Mouse (Mus musculus) limb, embryonic 15.5 days (tissue): ENCODE results near the gene Alkbh1. TPM values are rescaled to one million over a fixed set of nuclear protein-coding genes. Genes with fewer than 3 reads are reported as not detected.
"Not testable (repeated sequence)": the region's sequence is repeated elsewhere in the genome, so short reads cannot be mapped to it uniquely, and the experiment has no call there.

Experiments
- ATAC-seq: fragments of 200-750 bp; cut with Nextera tagmentation; 2 replicates; pipeline ENCODE4 v1.8.0; 2017; ENCODE audit warnings: low read depth, moderate TSS enrichment; ENCODE audit not compliant: insufficient number of reproducible peaks, low FRiP score, low TSS enrichment
- H3K27ac ChIP-seq: fragments of 300-500 bp; sonication (generic); 2 replicates; pipeline ENCODE4 v1.5.1; 2015; ENCODE audit warnings: moderate library complexity, mild to moderate bottlenecking, inconsistent platforms
- H3K27me3 ChIP-seq: fragments of 300-500 bp; sonication (generic); 2 replicates; pipeline ENCODE4 v1.6.1; 2015; ENCODE audit warnings: inconsistent platforms
- H3K36me3 ChIP-seq: fragments of 300-500 bp; sonication (generic); 2 replicates; pipeline ENCODE4 v1.6.1; 2015; ENCODE audit warnings: inconsistent platforms
- H3K4me1 ChIP-seq: fragments of 300-500 bp; sonication (generic); 2 replicates; pipeline ENCODE4 v1.6.1; 2015; ENCODE audit warnings: inconsistent platforms
- H3K4me2 ChIP-seq: fragments of 300-500 bp; sonication (generic); 2 replicates; pipeline ENCODE4 v1.6.1; 2015; ENCODE audit warnings: mild to moderate bottlenecking, inconsistent platforms
- H3K4me3 ChIP-seq: fragments of 300-500 bp; sonication (generic); 2 replicates; pipeline ENCODE4 v1.5.1; 2015; ENCODE audit warnings: mild to moderate bottlenecking, inconsistent platforms
- H3K9ac ChIP-seq: fragments of 300-500 bp; sonication (generic); 2 replicates; pipeline ENCODE4 v1.6.1; 2015; ENCODE audit warnings: inconsistent platforms
- H3K9me3 ChIP-seq: fragments of 300-500 bp; sonication (generic); 2 replicates; pipeline ENCODE4 v1.6.1; 2016; ENCODE audit warnings: inconsistent platforms
- WGBS: fragments of 180-500 bp; shearing (Covaris S2); methylation state at CpG from one replicate; pipeline ENCODE4 v1.1.7; 2015; 5-methylcytosine and 5-hydroxymethylcytosine counted together
- polyA plus RNA-seq: library from polyadenylated mRNA; unstranded; fragments of >200 nt; fragmentation: Nextera tagmentation; extraction: Ambion mirVana; gene quantifications from 2 replicates; pipeline ENCODE4 v1.2.1, GENCODE M21; 2015

Alkbh1 gene
- 53.2 and 66.1 TPM in 2 replicates for polyA plus RNA-seq

DNA sequence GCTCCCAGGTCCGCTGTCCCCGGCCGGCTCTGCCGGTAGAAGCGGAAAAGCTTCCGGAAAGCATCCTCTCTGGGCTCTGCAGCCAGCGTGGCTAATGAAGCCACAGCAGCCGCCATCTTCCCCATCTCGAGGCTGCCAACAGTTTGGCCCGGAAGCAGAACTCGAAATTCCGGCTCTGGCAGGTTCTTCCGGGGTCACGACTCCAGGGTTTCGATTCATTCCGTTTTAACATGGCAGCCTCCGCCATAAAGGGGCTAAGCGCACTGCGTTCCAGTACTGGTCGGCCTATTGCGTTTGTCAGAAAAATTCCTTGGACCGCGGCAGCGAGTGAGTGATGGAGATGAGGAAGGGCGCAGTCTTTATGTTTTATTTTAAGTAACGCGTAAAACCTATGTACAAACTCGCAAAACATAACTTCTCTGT is at the start of gene Alkbh1, which contains the start of gene Slirp:
Gene Alkbh1 (minus strand): TSS at position 318 of the 423 bp plus-strand sequence.
Gene Slirp (plus strand): TSS at position 197 of the 423 bp plus-strand sequence.
- H3K27me3 ChIP-seq, result no peaks in the 10 kb centered on the region
- no peaks in the 10 kb centered on the region for H3K9me3 ChIP-seq
- H3K4me2 ChIP-seq, result peak within 1 kb of the TSS; percentile 64
- H3K4me1 ChIP-seq, result peaks cover 22% of the 10 kb centered on the region; the same call in 1 of the 2 replicates
- H3K4me3 ChIP-seq, result peak within 1 kb of the TSS; percentile 96
- peaks cover 41% of the 10 kb centered on the region for H3K36me3 ChIP-seq
- WGBS, result under 1% methylated on average over 28 of the region's 28 CpGs
- peak within 1 kb of the TSS; percentile 90 for H3K27ac ChIP-seq
- H3K9ac ChIP-seq, result peak within 1 kb of the TSS; percentile 82
- peak; percentile 90 for ATAC-seq

- not testable (repeated sequence) for ATAC-seq, H3K27me3 ChIP-seq, H3K27ac ChIP-seq, H3K9me3 ChIP-seq, H3K4me2 ChIP-seq, H3K4me1 ChIP-seq, H3K36me3 ChIP-seq, H3K4me3 ChIP-seq, H3K9ac ChIP-seq
- 61% methylated on average over 2 of the region's 2 CpGs for WGBS
Measured at GRCm38 (mm10) chr12:87488683-87489082, 44.9 kb upstream of the Alkbh1 start.

- H3K27ac ChIP-seq, H3K36me3 ChIP-seq, H3K4me2 ChIP-seq, H3K27me3 ChIP-seq, H3K4me3 ChIP-seq, H3K9me3 ChIP-seq, H3K4me1 ChIP-seq, H3K9ac ChIP-seq: not testable (repeated sequence)
- 87% methylated on average over 5 of the region's 5 CpGs for WGBS
- peak; percentile 61; the same call in 1 of the 2 replicates for ATAC-seq
Measured at GRCm38 (mm10) chr12:87482482-87482881, 38.7 kb upstream of the Alkbh1 start.

- no peaks in the 10 kb centered on the region for H3K9me3 ChIP-seq
- H3K27ac ChIP-seq, result no peak overlapping the region
- no peak for ATAC-seq
- no peaks in the 10 kb centered on the region for H3K36me3 ChIP-seq
- H3K27me3 ChIP-seq, result no peaks in the 10 kb centered on the region
- WGBS, result 74% methylated on average over 3 of the region's 3 CpGs
- H3K4me3 ChIP-seq, result no peak overlapping the region
- no peak overlapping the region for H3K4me2 ChIP-seq
- peaks cover 11% of the 10 kb centered on the region for H3K4me1 ChIP-seq
- no peak overlapping the region for H3K9ac ChIP-seq
Measured at GRCm38 (mm10) chr12:87474756-87475155, 30.9 kb upstream of the Alkbh1 start.

GRCm38 (mm10) chr12:87471964-87472786 is 28.4 kb upstream of the Alkbh1 start, which contains the start of gene Snw1:
Snw1 (minus strand) TSS chr12:87472274.
- 3% methylated on average over 45 of the region's 45 CpGs for WGBS
- Histone ChIP-seq H3K27me3 (no peaks in the 10 kb centered on the region), H3K4me3 (peak within 1 kb of the TSS; percentile 79), H3K36me3 (peaks cover 13% of the 10 kb centered on the region), H3K4me1 (peaks cover 11% of the 10 kb centered on the region), H3K27ac (peak within 1 kb of the TSS; percentile 93), H3K4me2 (peak within 1 kb of the TSS; percentile 47), H3K9ac (peak within 1 kb of the TSS; percentile 87), H3K9me3 (no peaks in the 10 kb centered on the region)
- peak; percentile 91 for ATAC-seq

GRCm38 (mm10) chr12:87471421-87471963 is 27.7 kb upstream of the Alkbh1 start:
- peak overlapping the region; percentile 93 for H3K27ac ChIP-seq
- ATAC-seq, result no peak
- WGBS, result under 1% methylated on average over 19 of the region's 19 CpGs
- H3K27me3 ChIP-seq, result no peaks in the 10 kb centered on the region
- H3K4me3 ChIP-seq, result peak overlapping the region; percentile 79
- H3K36me3 ChIP-seq, result peaks cover 19% of the 10 kb centered on the region
- peak overlapping the region; percentile 47 for H3K4me2 ChIP-seq
- H3K9me3 ChIP-seq, result no peaks in the 10 kb centered on the region
- peak overlapping the region; percentile 87 for H3K9ac ChIP-seq
- peaks cover 11% of the 10 kb centered on the region for H3K4me1 ChIP-seq

GRCm38 (mm10) chr12:87470263-87471136 is 26.7 kb upstream of the Alkbh1 start:
- Histone ChIP-seq H3K4me3 (peak overlapping the region; percentile 79), H3K36me3 (peaks cover 25% of the 10 kb centered on the region), H3K4me2 (peak overlapping the region; percentile 47), H3K4me1 (peaks cover 11% of the 10 kb centered on the region), H3K9me3 (no peaks in the 10 kb centered on the region), H3K27ac (no peak overlapping the region), H3K9ac (no peak overlapping the region), H3K27me3 (no peaks in the 10 kb centered on the region)
- ATAC-seq, result no peak
- WGBS, result 40% methylated on average over 7 of the region's 7 CpGs

GRCm38 (mm10) chr12:87464678-87465297 is 21.0 kb upstream of the Alkbh1 start:
- WGBS, result 86% methylated on average over 6 of the region's 6 CpGs
- H3K4me2 ChIP-seq, result no peak overlapping the region
- no peak overlapping the region for H3K4me3 ChIP-seq
- H3K9ac ChIP-seq, result no peak overlapping the region
- H3K36me3 ChIP-seq, result peaks cover 76% of the 10 kb centered on the region
- no peaks in the 10 kb centered on the region for H3K9me3 ChIP-seq
- no peaks in the 10 kb centered on the region for H3K27me3 ChIP-seq
- ATAC-seq, result no peak
- no peaks in the 10 kb centered on the region for H3K4me1 ChIP-seq
- no peak overlapping the region for H3K27ac ChIP-seq

GRCm38 (mm10) chr12:87449456-87449855 is 5.6 kb upstream of the Alkbh1 start:
- no peak for ATAC-seq
- H3K27ac ChIP-seq, result no peak overlapping the region

DNA sequence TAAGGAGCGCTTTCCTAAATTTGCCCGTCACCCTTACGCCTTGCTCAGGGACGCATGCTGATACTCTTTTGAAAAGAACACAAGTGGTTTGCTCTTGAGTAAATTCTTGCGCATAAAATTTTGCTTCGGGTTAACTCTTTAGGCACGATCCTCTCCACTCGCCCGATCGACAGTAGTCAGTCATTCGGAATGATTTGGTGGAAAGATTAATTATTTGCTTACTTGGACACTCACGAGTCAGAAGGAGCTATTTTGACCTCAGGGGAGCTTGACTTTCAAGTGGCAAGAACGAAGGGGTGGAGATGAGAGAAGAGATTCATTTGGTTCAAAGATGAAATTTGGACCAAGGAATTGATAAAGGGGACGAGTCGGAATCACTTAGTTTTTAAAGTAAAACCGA is 394 bp upstream of the Alkbh1 start:
- Histone ChIP-seq H3K27ac (no peak overlapping the region), H3K27me3 (no peaks in the 10 kb centered on the region), H3K36me3 (peaks cover 40% of the 10 kb centered on the region), H3K4me3 (peak overlapping the region; percentile 96), H3K9me3 (no peaks in the 10 kb centered on the region), H3K4me1 (peaks cover 22% of the 10 kb centered on the region; the same call in 1 of the 2 replicates), H3K4me2 (peak overlapping the region; percentile 64), H3K9ac (peak overlapping the region; percentile 48; the same call in 1 of the 2 replicates)
- 3% methylated on average over 16 of the region's 16 CpGs for WGBS
- ATAC-seq, result no peak

More at GRCm38 (mm10) chr12:87449456-87449855, 5.6 kb upstream of the Alkbh1 start:
- peaks cover 75% of the 10 kb centered on the region for H3K36me3 ChIP-seq
- peaks cover 6% of the 10 kb centered on the region; the same call in 1 of the 2 replicates for H3K4me1 ChIP-seq
- no peak overlapping the region for H3K4me2 ChIP-seq
- H3K27me3 ChIP-seq, result no peaks in the 10 kb centered on the region
- H3K4me3 ChIP-seq, result no peak overlapping the region
- H3K9me3 ChIP-seq, result no peaks in the 10 kb centered on the region
- 89% methylated on average over 9 of the region's 9 CpGs for WGBS
- H3K9ac ChIP-seq, result no peak overlapping the region

GRCm38 (mm10) chr12:87443115-87443699 is 610 bp downstream of the Alkbh1 start:
- Histone ChIP-seq H3K27ac (peak overlapping the region; percentile 90), H3K27me3 (no peaks in the 10 kb centered on the region), H3K4me1 (peaks cover 22% of the 10 kb centered on the region; the same call in 1 of the 2 replicates), H3K36me3 (peaks cover 40% of the 10 kb centered on the region), H3K4me2 (peak overlapping the region; percentile 50), H3K4me3 (peak overlapping the region; percentile 96), H3K9ac (peak overlapping the region; percentile 82), H3K9me3 (no peaks in the 10 kb centered on the region)
- peak; percentile 73 for ATAC-seq
- WGBS, result under 1% methylated on average over 33 of the region's 33 CpGs
